Mouse (Mus musculus): ENCODE data around the gene Eef1akmt3. TPM values are rescaled to one million over a fixed set of nuclear protein-coding genes. Genes with fewer than 3 reads are reported as not detected.
A peak's percentile ranks its signal among the peaks of the same experiment; 100 is the strongest.

The Eef1akmt3 gene
- polyA plus RNA-seq, 1 experiment = 0.38 TPM

DNA sequence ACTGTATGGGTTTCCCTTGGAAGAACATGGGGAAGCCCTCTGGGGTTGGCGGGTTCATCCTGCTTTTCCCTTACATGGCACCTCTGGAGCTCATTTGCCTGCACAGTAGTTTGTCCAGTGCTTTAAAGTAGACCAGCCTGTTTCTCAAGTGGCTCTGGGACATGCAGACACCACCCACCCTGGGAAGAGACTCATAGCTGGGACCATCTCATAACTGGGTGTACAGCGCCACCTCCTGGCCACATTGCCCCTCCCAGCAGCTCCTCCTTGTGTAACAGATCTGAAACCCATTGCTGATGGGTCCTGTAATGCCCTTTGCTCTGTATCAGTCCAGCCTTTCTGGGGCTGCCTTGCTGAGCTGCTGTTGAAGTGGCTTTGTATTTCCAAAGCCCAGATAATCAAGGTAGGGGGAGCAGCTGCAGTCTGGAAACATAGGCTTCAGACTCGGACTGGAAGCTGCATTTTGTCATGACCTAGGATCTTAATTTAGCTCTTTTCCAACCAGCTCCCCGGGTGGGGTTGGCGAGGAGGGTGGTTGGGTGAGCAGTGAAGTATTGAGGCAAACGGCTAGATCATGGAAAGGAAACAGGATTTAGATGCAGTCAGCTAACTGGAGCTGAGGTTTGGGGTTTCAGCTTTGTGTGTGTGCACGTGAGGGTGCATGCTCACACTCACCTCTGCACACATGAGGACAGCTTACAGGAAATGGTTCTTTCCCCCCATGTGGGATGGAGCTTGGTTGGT is 50.8 kb downstream of the Eef1akmt3 start:
- Histone ChIP-seq H3K4me3 (replicated peaks; ENCODE audit: extremely low read depth, low read depth, low read length) (no peak overlapping the region), H3K4me1 (ENCODE audit: control insufficient read depth, insufficient read depth, low read length) (peaks cover 43% of the 10 kb centered on the region)
- DNase-seq = peak; percentile 88
- no peak for TF ChIP-seq POLR2A (IDR thresholded peaks at IDR 0.05; ENCODE audit: borderline replicate concordance, extremely low read depth, low read depth, low read length)
- peak; percentile 96 for TF ChIP-seq CTCF (IDR thresholded peaks at IDR 0.05; ENCODE audit: insufficient read depth, low read length)
- whole genome bisulfite sequencing = 20% methylated on average over 7 of the region's 7 CpGs

DNA sequence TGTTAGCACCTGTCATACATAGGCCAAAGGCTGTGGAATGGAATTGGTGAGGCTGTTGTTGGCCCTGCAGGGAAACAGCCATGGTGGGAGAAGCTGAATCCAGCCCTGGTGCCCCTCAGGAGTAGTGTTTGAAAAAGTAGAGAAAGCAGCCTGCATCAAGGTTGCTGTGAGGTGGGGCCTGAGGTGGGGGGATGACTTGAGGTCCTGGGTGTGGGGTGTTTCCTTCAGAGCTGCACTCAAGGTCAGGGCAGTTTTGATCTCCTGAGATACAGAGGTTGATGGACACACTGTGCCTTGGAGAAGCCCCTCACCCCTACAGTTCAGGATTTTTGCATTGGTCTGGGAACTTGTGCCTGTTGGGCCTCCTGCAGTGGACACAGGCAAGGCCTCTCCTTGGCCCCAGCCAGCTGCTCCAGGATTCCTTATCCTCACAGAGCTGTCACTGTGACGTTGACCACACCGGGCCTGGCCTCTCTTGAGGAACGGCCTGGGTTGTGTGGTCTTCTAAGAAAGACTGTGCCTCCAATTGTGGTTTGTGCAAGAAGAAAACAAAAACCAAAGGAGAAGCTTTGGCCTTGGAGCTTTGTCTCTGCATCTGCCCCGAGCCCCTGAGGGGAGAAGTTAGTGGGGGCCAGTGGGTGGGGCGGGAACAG is 52.7 kb downstream of the Eef1akmt3 start:
- TF ChIP-seq POLR2A (IDR thresholded peaks at IDR 0.05; ENCODE audit: borderline replicate concordance, extremely low read depth, low read depth, low read length) (no peak), CTCF (IDR thresholded peaks at IDR 0.05; ENCODE audit: insufficient read depth, low read length) (no peak)
- Histone ChIP-seq H3K4me1 (ENCODE audit: control insufficient read depth, insufficient read depth, low read length) (peaks cover 58% of the 10 kb centered on the region), H3K4me3 (replicated peaks; ENCODE audit: extremely low read depth, low read depth, low read length) (no peak overlapping the region)
- WGBS = 33% methylated on average over 5 of the region's 5 CpGs
- DNase-seq = no peak

DNA sequence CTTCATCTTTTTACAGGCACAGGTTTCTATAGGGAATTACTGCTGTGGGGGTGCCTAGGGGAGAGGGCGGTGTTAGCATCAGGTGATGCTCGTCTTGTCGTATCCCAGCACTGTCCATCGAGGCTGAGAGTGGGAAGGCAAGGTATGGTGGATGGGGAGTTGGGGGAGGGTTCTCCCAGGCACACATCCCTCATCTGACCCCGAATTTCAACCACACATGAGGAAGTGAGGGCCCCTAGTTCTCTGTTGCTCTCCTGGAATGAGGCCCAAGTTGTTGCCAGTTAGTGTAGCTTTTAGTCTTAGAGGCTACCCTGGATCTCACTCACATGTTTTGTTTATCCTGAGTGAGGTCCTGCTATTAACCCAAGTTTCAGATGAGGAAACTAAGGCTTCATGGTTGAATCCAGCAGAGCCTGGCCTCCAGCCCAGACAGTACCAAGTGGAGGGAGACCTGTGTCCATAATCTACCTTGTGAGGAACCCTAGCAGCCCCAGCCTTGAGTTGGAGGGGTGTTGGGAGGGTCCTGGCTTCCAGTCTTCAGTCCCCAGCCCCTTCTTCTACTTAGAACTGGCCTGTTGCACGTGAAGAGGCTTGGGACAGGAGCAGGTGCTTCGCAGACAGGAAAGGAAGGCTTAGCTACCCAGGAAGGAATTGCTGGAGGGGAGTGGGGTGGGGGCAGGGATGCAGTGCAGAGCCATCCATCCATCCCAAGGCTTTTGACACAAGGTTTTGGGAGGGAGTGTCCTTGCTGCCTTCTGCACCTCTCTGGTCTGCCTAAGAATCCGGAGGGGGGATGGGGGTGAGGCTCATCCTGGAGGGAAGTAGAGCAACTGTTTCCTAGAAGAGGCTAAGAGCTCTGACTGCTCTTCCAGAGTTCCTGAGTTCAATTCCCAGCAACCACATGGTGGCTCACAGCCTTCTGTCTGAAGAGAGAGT is 53.9 kb downstream of the Eef1akmt3 start:
- Histone ChIP-seq H3K4me3 (replicated peaks; ENCODE audit: extremely low read depth, low read depth, low read length) (peak overlapping the region; percentile 7), H3K4me1 (ENCODE audit: control insufficient read depth, insufficient read depth, low read length) (peaks cover 70% of the 10 kb centered on the region)
- TF ChIP-seq POLR2A (IDR thresholded peaks at IDR 0.05; ENCODE audit: borderline replicate concordance, extremely low read depth, low read depth, low read length) (0 out of 2 replicates have a peak, but pooled peaks have one; percentile 19), CTCF (IDR thresholded peaks at IDR 0.05; ENCODE audit: insufficient read depth, low read length) (no peak)
- WGBS = 22% methylated on average over 8 of the region's 8 CpGs
- DNase-seq = no peak

DNA sequence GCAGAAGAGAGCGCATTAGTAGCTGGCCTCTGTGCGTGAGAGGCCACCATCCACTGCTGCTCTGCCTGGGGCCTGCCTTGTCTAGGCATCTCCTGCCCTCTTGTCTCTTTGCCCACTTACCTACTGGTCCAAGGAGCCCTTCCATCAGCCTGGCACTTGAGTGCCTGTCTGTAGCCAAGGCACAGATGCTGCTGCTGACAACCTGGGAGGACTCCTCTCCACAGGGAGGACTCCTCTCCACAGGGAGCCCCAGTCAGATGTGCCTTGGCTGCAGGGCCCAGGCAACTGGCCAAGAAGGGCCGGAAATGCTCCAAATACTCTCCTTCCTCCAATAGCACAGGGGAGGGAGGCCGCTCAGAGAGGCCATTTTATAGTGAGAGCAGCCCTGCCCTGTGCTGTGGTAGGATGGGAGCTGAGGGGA is 54.8 kb downstream of the Eef1akmt3 start:
- TF ChIP-seq CTCF (IDR thresholded peaks at IDR 0.05; ENCODE audit: insufficient read depth, low read length) = no peak
- TF ChIP-seq POLR2A (IDR thresholded peaks at IDR 0.05; ENCODE audit: borderline replicate concordance, extremely low read depth, low read depth, low read length) = no peak
- Histone ChIP-seq H3K4me1 (ENCODE audit: control insufficient read depth, insufficient read depth, low read length) (peaks cover 77% of the 10 kb centered on the region), H3K4me3 (replicated peaks; ENCODE audit: extremely low read depth, low read depth, low read length) (no peak overlapping the region)
- 18% methylated on average over 4 of the region's 4 CpGs for WGBS
- peak; percentile 84 for DNase-seq

DNA sequence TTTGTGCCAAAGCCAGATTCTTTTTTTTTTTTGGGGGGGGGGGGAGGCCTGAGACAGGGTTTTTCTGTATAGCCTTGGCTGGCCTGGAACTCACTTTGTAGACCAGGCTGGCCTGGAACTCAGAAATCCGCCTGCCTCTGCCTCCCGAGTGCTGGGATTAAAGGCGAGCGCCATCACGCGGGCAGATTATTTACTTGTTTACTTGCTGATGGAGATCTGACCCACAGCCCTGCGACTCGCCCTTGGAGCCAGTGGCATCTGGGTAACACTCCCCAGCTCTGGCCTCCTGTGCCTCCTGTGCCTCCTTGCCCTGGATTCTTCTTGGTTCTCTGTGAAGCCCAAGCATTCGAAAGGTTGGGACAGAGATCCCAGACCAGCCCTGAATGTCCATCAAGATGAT is 55.7 kb downstream of the Eef1akmt3 start:
- Histone ChIP-seq H3K4me1 (ENCODE audit: control insufficient read depth, insufficient read depth, low read length) (peaks cover 73% of the 10 kb centered on the region), H3K4me3 (replicated peaks; ENCODE audit: extremely low read depth, low read depth, low read length) (no peak overlapping the region)
- 56% methylated on average over 9 of the region's 9 CpGs for WGBS
- TF ChIP-seq POLR2A (IDR thresholded peaks at IDR 0.05; ENCODE audit: borderline replicate concordance, extremely low read depth, low read depth, low read length) = no peak
- no peak for TF ChIP-seq CTCF (IDR thresholded peaks at IDR 0.05; ENCODE audit: insufficient read depth, low read length)
- no peak for DNase-seq

DNA sequence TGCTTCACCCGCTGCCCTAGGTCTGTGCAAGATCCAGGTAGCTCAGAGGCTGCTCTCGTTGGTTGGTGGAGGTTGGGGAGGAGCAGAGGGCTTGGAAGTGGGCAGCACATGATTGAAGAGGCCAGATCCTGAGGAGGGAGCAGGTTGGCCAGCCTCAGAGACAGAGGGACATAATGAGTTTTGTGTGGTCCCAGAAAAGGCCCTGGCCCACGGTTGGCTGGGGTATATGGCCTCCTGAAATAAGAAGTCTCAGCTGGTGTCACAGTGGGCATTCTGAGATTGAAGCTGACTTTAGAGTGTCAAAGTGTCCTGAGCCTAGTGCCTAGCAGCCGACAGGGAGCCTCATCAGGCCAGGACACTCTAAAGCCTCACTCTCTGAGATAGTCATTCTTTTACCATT is 56.2 kb downstream of the Eef1akmt3 start:
- WGBS = 39% methylated on average over 4 of the region's 4 CpGs
- TF ChIP-seq POLR2A (IDR thresholded peaks at IDR 0.05; ENCODE audit: borderline replicate concordance, extremely low read depth, low read depth, low read length) = no peak
- no peak for TF ChIP-seq CTCF (IDR thresholded peaks at IDR 0.05; ENCODE audit: insufficient read depth, low read length)
- DNase-seq = no peak
- no peak overlapping the region for H3K4me3 ChIP-seq (replicated peaks; ENCODE audit: extremely low read depth, low read depth, low read length)
- peaks cover 70% of the 10 kb centered on the region for H3K4me1 ChIP-seq (ENCODE audit: control insufficient read depth, insufficient read depth, low read length)

DNA sequence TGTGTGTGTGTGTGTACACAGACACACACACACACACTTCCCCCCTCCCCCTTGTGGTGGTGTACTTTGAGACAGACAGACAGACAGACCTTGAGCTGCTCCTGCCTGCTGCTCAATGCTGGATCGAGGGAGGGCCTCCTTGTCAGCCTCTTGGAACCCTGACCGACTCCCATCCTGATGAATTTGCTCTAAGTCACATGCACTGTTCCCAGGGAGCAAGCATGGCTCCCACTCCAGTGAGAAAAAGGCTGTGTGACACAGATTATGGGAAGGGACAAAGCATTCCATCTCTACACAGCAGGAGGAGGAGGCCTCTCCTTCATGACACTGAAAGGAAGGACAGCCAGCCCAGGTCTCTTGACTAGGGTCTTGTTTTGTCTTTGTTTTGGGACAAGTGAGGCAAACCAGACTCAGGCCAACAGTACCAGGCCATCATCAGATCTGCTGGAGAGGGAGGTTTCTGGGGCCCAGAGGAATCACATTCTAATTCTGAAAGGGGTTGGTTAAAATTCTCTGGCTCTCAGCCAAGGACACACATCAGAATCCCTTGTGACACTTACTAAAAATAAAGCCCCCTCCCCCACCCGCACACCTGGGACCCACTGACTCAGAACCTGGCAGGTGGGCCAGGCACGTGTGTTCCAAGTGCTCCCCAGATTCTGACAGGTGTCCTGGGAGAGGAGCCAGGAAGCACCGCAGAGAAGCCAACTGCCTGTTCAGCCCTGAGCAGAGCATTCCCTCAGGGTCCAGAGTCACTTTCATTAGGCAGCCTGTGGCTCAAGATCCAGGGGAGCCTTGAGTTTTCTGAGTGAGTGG is 56.9 kb downstream of the Eef1akmt3 start:
- DNase-seq = no peak
- WGBS = 9% methylated on average over 5 of the region's 5 CpGs
- H3K4me1 ChIP-seq (ENCODE audit: control insufficient read depth, insufficient read depth, low read length) = peaks cover 67% of the 10 kb centered on the region
- TF ChIP-seq CTCF (IDR thresholded peaks at IDR 0.05; ENCODE audit: insufficient read depth, low read length) (no peak), POLR2A (IDR thresholded peaks at IDR 0.05; ENCODE audit: borderline replicate concordance, extremely low read depth, low read depth, low read length) (no peak)
- no peak overlapping the region for H3K4me3 ChIP-seq (replicated peaks; ENCODE audit: extremely low read depth, low read depth, low read length)

DNA sequence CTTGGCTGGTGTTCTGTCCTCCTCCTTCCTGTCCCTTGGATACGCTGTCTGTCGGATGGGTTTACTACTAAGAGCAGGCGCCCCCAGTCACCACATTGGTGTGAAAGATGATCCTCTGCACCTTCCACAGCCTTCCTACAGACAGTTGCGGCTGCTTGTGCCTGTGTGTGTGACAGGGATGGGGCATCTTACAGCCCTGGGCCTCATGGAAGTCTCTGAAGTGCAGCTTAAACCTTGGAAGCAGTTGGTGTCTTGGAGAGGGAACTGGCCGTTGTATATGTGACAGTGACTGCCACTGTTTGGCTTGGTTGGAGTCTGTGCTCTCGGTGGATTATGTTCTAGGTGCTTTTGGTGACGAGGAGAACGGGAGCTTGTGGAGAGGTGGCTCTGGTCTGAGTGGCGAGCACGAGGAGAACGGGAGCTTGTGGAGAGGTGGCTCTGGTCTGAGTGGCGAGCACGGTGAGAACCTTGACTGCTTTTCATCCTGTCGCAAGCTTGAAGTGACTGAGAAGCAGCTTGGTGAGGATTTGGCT is 58.1 kb downstream of the Eef1akmt3 start:
- 12% methylated on average over 14 of the region's 14 CpGs for WGBS
- Histone ChIP-seq H3K4me3 (replicated peaks; ENCODE audit: extremely low read depth, low read depth, low read length) (peak overlapping the region; percentile 37), H3K4me1 (ENCODE audit: control insufficient read depth, insufficient read depth, low read length) (peaks cover 61% of the 10 kb centered on the region)
- TF ChIP-seq POLR2A (IDR thresholded peaks at IDR 0.05; ENCODE audit: borderline replicate concordance, extremely low read depth, low read depth, low read length) (no peak), CTCF (IDR thresholded peaks at IDR 0.05; ENCODE audit: insufficient read depth, low read length) (no peak)
- no peak for DNase-seq

Measured in lung, adult 2 months (tissue).